26 mouse cellular contexts compared by ENCODE assay signal in genomic region chr9:55324085-55324484, GRCm38 (mm10). TPM values are rescaled to one million over a fixed set of nuclear protein-coding genes. Genes with fewer than 3 reads are reported as not detected.
DNase-seq lines count a peak whose midpoint lies in the region; ATAC-seq and TF ChIP-seq lines count a peak whose summit lies in the region.
"Had no signal": no experiment of that assay in that cellular context is flagged by ENCODE, and none has a peak within 500 bp of the region (broad histone marks: within the 10 kb centered on the region; RNA-seq: fewer than 3 reads in every experiment).

No protein-coding gene starts in this region.

- TF ChIP-seq CTCF in left cerebral cortex, adult 2 months (IDR thresholded peaks at IDR 0.05) = no peak

- no peak overlapping the region for H3K27ac ChIP-seq in left cerebral cortex, adult 2 months
- no peak overlapping the region for H3K27ac ChIP-seq in heart, embryonic 11.5 days (ENCODE audit: low read depth, low read length)
- H3K27ac ChIP-seq: gastrocnemius, adult 2 months; hindbrain, embryonic 14.5 days; kidney, postnatal 0 days; limb, embryonic 10.5 days; limb, embryonic 15.5 days; liver, embryonic 15.5 days; midbrain, embryonic 15.5 days had no signal

- peaks cover 44% of the 10 kb centered on the region for H3K27me3 ChIP-seq in heart, embryonic 11.5 days (ENCODE audit: control insufficient read depth, insufficient read depth, low read length)

- H3K36me3 ChIP-seq in heart, embryonic 11.5 days (ENCODE audit: control insufficient read depth, insufficient read depth, low read length) = no peaks in the 10 kb centered on the region
- H3K36me3 ChIP-seq: heart, embryonic 12.5 days; limb, embryonic 10.5 days; limb, embryonic 15.5 days; liver, embryonic 15.5 days; midbrain, embryonic 15.5 days had no signal

- peak overlapping the region; percentile 29 for H3K4me3 ChIP-seq in left cerebral cortex, adult 2 months
- no peak overlapping the region for H3K4me3 ChIP-seq in heart, embryonic 11.5 days (ENCODE audit: low read depth, low read length)
- H3K4me3 ChIP-seq: gastrocnemius, adult 2 months; heart, embryonic 12.5 days; limb, embryonic 10.5 days; limb, embryonic 15.5 days; liver, embryonic 15.5 days; midbrain, embryonic 15.5 days had no signal

- intact Hi-C loops in left cerebral cortex, adult 2 months (cut with DNase I) = loop anchor here (10.0 kb wide), 2 partner anchors 221 to 611 kb away; partner anchors contain the start of gene Scaper
- intact Hi-C loops in left cerebral cortex, postnatal 4 days (cut with DNase I) = no loop called here

- H3K9ac ChIP-seq in heart, embryonic 11.5 days (ENCODE audit: low read depth, low read length) = no peak overlapping the region
- H3K9ac ChIP-seq: heart, embryonic 12.5 days; hindbrain, embryonic 14.5 days; limb, embryonic 15.5 days; liver, embryonic 15.5 days; lung, embryonic 14.5 days; midbrain, embryonic 15.5 days had no signal

- 54% methylated on average over 8 of the region's 8 CpGs for WGBS in heart, embryonic 11.5 days (ENCODE audit: insufficient replicate concordance)

- peaks cover 5% of the 10 kb centered on the region for H3K4me1 ChIP-seq in heart, embryonic 11.5 days (ENCODE audit: control insufficient read depth, insufficient read depth, low read length)

- no peak overlapping the region for H3K4me2 ChIP-seq in heart, embryonic 11.5 days
- H3K4me2 ChIP-seq: heart, embryonic 12.5 days; hindbrain, embryonic 14.5 days; limb, embryonic 15.5 days; liver, embryonic 15.5 days; lung, embryonic 14.5 days; midbrain, embryonic 15.5 days had no signal

- 0 out of 2 replicates have a peak, but pooled peaks have one; percentile 7 for ATAC-seq in frontal cortex, adult (ENCODE audit: low TSS enrichment)
- ATAC-seq in heart, embryonic 11.5 days (replicated peaks; ENCODE audit: insufficient number of reproducible peaks, low FRiP score, low TSS enrichment) = no peak
- ATAC-seq: CD4-positive, CD25-positive, alpha-beta regulatory T cell, adult 4 months; forebrain, embryonic 14.5 days; intestine, postnatal 0 days; midbrain, embryonic 15.5 days had no signal

- no peak for DNase-seq in frontal cortex, postnatal 36 days (ENCODE audit: low spot score in 2 of 2)
- DNase-seq in left cerebral cortex, adult 2 months (ENCODE audit: extremely low spot score in 1 of 2, low spot score in 2 of 2) = no peak
- DNase-seq in left cerebral cortex, postnatal 4 days = no peak
- DNase-seq in cerebellum, adult 8-10 months = peak; percentile 57
- DNase-seq in cerebellum, postnatal 25 days = peak; percentile 46 to 51
- DNase-seq: adrenal gland, adult 8-10 months; gastrocnemius, adult 2 months; gastrocnemius, postnatal 36 days; heart, adult 18-20 months; heart, postnatal 4 days; lung, embryonic 14.5 days; lung, postnatal 14 days; spleen, adult 18-20 months; thymus, postnatal 14 days had no signal

- H3K9me3 ChIP-seq in heart, embryonic 11.5 days (replicated peaks; ENCODE audit: control insufficient read depth, low read length) = no peaks in the 10 kb centered on the region
- H3K9me3 ChIP-seq: heart, embryonic 12.5 days; limb, embryonic 10.5 days; limb, embryonic 15.5 days; liver, embryonic 15.5 days; midbrain, embryonic 15.5 days had no signal

RNA-seq across cellular contexts. Expression of gene Nrg4, which starts 2.6 kb away (rescaled TPM):
- total RNA-seq in left cerebral cortex, adult 2 months (2021) = 1 to 10 TPM; 1.2 to 1.4 TPM
- under 1 TPM; 0.54 to 0.82 TPM for total RNA-seq in left cerebral cortex, postnatal 4 days (2021)
- 1.2 and 1.4 TPM in 2 replicates for polyA plus RNA-seq in heart, embryonic 11.5 days (2014; fragmentation: Nextera tagmentation; extraction: Ambion mirVana)

RNA-seq across cellular contexts. Expression of gene Tmem266, which starts 2.6 kb away (rescaled TPM):
- total RNA-seq in left cerebral cortex, adult 2 months (2021) = 1 to 10 TPM; 7.6 to 8.1 TPM
- 10 to 100 TPM; 10.8 to 10.9 TPM for total RNA-seq in left cerebral cortex, postnatal 4 days (2021)
- 0.09 TPM in 1 of 2 replicates, not detected in the other for polyA plus RNA-seq in heart, embryonic 11.5 days (2014; fragmentation: Nextera tagmentation; extraction: Ambion mirVana)
- polyA plus RNA-seq: CD4-positive, CD25-positive, alpha-beta regulatory T cell, adult 4 months; liver, embryonic 15.5 days had no signal

Comparison
In these comparisons a context has a peak if more than half of its experiments do, and no peak if none do; other contexts are left out.
1. DNase-seq: peak in cerebellum, adult 8-10 months (single experiment) and cerebellum, postnatal 25 days (2 of 2); none in frontal cortex, postnatal 36 days (0 of 2), left cerebral cortex, adult 2 months (0 of 2) and left cerebral cortex, postnatal 4 days (single experiment).